Mouse (Mus musculus): ENCODE results near the gene Slc39a13.
"Not testable (repeated sequence)": the region's sequence is repeated elsewhere in the genome, so short reads cannot be mapped to it uniquely, and the experiment has no call there.

The Slc39a13 gene

DNA sequence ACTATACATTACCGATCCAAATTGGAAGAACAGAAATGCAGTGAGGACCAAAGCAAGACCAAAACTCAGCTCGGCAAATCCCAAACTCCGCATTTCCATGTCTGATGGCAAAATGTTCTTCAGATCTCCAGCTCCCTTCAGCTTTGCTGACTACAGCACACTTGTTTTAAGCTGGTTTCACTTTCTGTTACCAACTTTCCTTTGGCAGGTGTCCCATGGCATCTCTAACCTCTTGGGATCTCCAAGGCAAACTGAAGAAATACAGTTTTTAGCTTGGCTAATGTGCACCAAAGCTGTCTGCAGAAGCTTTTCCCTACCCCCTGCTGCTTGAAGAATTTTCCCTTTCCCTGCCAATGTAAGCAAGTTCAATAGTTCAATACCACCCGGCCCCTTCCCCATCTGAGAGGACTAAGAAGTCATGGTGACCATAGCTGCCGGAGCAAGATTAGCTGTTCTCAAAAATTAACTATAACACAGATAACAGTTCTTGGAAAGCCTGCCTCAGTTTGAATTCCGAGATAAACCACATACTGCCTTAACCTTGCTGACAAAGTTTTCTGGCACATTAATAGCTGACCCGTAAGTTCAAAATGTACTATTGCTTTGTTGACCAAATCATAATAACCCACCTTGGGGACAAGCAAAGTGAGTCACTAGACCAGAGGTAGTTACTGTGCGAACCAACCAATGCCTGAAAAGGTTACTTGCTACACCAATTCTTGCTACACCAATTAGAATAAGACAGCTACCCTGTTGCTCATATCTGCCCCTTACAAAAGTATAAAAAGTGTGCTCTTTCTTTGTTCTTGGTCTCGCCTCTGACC lies 42.6 kb downstream of the Slc39a13 start:
- DNase-seq (ENCODE audit: low read depth in 1 of 2, low spot score in 2 of 2) = no peak

DNA sequence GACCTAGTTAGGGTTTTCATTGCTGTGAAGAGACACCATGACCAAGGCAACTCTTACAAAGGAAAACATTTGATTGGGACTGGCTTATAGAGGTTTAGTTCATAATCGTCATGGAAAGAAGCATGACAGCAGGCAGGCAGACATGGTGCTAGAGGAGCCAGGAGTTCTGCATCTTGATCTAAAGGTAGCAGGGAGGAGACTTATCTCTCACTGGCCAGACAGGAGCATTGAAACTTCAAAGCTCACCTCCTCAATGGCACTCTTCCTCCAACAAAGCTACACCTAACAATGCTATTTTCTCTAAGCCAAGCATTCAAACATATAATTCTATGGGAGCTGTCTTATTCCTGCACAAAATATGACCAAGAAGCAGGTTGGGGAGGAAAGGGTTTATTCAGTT lies 43.7 kb downstream of the Slc39a13 start:
- no peak for DNase-seq (ENCODE audit: low read depth in 1 of 2, low spot score in 2 of 2)

DNA sequence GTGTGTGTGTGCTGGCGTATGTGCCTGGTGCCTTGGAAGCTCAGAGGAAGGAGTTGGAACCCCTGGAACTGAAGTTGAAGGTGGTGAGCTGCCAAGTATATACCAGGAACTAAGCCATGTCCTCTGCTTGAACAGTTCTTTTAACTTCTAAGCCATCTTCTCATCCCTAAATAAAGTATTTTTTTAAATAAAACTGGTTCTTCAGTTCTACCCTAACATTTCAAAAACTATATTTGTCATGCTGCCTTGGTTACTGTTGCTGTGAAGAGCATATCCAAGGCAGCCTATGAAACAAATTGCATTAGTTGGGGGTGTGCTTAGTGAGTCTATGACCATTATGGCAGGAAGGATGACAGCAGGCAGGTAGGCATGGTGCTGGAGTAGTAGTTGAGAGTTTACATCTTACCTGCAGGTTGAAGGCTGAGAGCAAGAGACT lies 45.1 kb downstream of the Slc39a13 start:
- DNase-seq (ENCODE audit: low read depth in 1 of 2, low spot score in 2 of 2) = no peak

DNA sequence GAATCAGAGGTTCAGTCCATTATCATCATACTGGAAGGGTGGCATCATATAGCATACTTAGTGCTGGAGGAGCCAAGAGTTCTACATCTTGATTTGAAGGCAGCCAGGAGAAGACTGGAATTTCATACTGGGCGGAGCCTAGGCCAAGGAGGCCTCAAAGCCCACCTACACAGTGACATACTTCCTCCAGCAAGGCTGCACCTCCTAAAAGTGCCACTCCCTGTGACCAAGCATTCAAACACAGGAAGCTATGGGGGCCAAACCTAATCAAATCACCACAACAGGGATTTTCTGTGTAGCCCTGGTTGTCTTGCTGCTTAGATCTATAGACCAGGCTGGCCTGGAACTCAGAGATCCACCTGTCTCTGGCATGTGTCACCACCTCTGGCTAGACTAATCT lies 46.3 kb downstream of the Slc39a13 start:
- DNase-seq (ENCODE audit: low read depth in 1 of 2, low spot score in 2 of 2) = no peak

DNA sequence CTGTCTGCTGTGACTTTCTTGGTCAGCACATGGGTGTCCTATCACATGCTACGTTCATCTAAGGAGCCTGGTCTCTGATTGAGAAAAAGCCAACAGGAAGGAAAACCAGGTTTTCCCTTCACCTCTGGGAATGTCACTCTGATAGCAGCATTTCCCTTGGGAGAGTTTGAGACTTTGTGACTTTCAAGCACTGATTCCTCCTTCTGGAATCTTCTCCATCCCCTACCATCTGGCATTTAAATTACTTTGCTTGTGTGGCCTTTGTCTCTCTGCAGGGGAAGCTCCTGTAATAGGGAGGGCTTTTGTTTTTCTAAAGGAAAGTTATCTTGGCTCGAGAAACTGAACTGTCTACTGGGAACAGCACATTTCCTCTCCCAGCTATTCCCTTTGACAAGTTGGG lies 47.1 kb downstream of the Slc39a13 start:
- no peak for DNase-seq (ENCODE audit: low read depth in 1 of 2, low spot score in 2 of 2)

DNA sequence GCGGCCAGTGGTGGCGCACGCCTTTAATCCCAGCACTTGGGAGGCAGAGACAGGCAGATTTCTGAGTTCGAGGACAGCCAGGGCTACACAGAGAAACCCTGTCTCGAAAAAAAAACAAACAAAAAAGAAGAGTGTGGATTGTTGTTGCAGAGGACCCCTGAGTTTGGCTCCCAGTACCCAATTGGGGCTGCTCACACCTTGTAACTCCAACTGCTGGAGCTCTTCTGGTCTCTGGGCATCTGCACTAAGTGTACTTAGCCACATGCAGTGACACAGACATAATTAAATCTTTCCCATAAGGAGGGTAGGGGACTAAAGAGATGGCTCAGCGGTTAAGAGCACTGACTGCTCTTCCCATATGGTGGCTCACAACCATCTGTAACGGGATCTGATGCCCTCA lies 48.0 kb downstream of the Slc39a13 start:
- DNase-seq (ENCODE audit: low read depth in 1 of 2, low spot score in 2 of 2) = not testable (repeated sequence)

DNA sequence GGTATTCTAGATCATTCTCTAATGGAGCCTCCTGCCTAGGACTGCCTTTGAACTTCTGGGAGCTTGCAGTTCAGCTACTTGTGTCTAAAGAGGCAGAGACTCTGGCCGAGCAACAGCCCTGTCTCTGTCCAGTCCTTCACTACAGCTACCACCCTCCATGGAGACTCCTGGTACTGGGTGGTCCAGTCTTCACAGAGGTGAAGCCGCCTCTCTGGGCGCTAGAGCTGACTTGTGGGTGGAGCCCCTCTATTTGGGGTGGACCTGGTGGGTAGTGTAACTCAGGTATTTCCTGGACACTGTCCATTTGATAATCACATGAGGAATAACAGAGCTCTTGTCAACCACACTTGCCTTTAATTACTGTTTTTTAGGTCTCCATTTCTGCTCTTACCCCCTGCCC lies 50.3 kb downstream of the Slc39a13 start:
- DNase-seq (ENCODE audit: low read depth in 1 of 2, low spot score in 2 of 2) = no peak

DNA sequence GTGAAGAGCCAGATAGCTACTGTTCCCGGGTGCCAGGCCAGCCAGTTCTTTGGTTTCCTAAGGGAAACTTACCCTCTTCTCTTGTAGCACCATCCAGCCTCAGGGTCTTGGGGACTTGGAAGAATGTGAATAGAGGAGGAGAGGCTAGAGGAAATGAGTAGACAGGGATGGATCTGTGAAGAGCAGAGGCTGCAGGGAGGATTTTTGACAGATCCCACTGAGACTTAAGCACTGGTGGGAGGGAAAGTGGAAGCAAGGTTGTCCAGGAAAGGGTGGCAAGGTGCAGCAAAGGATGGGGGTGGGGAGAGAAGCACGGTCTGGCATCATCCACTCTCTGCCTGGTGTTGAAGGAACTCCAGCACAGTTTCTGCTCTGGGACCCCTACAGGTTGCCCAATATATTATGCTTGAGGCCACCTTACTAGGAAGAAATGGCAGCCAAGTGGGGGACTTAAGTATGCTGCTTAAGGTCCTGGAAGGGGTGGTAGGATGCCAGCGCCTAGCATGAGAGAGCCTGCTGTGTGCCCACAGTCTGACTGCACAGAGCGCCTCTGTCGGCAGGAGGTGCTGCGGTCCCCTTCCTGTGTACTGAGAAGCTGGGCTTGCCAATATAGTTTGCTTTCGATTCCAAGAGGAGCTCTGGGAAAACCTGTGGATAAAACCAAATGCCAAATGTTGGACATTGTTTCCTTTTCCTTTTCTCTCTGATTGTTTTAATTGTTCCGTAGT lies 52.0 kb downstream of the Slc39a13 start:
- no peak for DNase-seq (ENCODE audit: low read depth in 1 of 2, low spot score in 2 of 2)

DNA sequence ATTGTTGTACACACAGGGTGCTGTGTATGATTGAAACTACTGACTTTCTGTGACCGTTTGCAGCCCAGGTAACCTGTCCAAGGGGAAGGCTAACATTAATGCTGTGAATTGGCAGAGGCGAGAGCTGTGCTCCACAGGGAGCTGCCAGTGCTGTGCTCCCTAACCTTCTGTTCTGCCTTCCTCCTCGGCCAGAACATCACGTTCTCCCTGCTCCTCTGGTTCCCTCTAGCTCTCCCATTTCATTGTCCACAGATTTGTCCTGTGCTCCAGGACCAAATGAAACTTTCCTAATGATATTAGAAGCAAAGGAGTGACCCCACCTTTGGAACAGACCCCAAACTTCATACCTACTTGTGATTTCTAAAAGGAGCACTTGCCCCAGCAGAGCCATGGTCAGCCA lies 54.8 kb downstream of the Slc39a13 start:
- DNase-seq (ENCODE audit: low read depth in 1 of 2, low spot score in 2 of 2) = no peak

DNA sequence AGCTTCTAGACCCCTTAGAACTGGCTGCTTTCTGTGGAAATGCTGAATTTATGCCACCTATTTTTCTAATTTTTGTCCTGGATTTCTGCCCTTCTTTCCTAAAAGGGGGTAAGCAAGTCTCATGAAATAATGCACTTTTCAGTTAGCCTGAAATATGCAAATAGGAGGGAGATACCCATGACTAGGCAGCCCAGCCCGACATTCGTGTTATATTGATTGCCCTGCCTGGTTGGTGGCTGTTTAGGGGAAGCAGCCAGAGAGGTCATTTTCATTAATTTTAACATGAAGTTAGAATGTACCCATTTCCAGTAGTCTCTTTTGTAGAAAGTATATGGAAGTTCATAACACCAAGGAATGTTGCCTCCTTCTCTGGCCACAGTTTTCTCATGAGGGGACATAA lies 56.3 kb downstream of the Slc39a13 start:
- no peak for DNase-seq (ENCODE audit: low read depth in 1 of 2, low spot score in 2 of 2)

All from monocyte, adult 2 months (primary cell).